15 mouse cellular contexts compared by ENCODE assay signal in genomic region chr13:5740805-5741204, GRCm38 (mm10).
"Had no signal": no experiment of that assay in that cellular context is flagged by ENCODE, and none has a peak within 500 bp of the region (broad histone marks: within the 10 kb centered on the region; RNA-seq: fewer than 3 reads in every experiment).

No protein-coding gene starts in this region.

- ATAC-seq: liver, embryonic 12.5 days; midbrain, embryonic 13.5 days; midbrain, embryonic 15.5 days had no signal

- H3K4me3 ChIP-seq: liver, embryonic 12.5 days; midbrain, embryonic 10.5 days; midbrain, embryonic 13.5 days; midbrain, embryonic 15.5 days; myocyte; neural tube, embryonic 13.5 days; neural tube, embryonic 15.5 days had no signal

- H3K9me3 ChIP-seq: midbrain, embryonic 10.5 days; midbrain, embryonic 13.5 days; midbrain, embryonic 15.5 days; neural tube, embryonic 13.5 days; neural tube, embryonic 15.5 days had no signal

- H3K4me1 ChIP-seq: liver, embryonic 12.5 days; midbrain, embryonic 10.5 days; midbrain, embryonic 13.5 days; midbrain, embryonic 15.5 days; neural tube, embryonic 13.5 days; neural tube, embryonic 15.5 days had no signal

- H3K4me2 ChIP-seq: liver, embryonic 12.5 days; lung, embryonic 14.5 days; midbrain, embryonic 13.5 days; midbrain, embryonic 15.5 days; neural tube, embryonic 13.5 days; neural tube, embryonic 15.5 days had no signal

- H3K27me3 ChIP-seq: liver, embryonic 12.5 days; midbrain, embryonic 13.5 days; midbrain, embryonic 15.5 days; neural tube, embryonic 13.5 days; neural tube, embryonic 15.5 days had no signal

- H3K9ac ChIP-seq: liver, embryonic 12.5 days; liver, embryonic 14.5 days; lung, embryonic 14.5 days; midbrain, embryonic 13.5 days; midbrain, embryonic 15.5 days; neural tube, embryonic 13.5 days; neural tube, embryonic 15.5 days had no signal

- H3K27ac ChIP-seq: liver, embryonic 12.5 days; liver, embryonic 14.5 days; midbrain, embryonic 10.5 days; midbrain, embryonic 13.5 days; midbrain, embryonic 15.5 days; neural tube, embryonic 13.5 days; neural tube, embryonic 15.5 days had no signal

- H3K36me3 ChIP-seq: liver, embryonic 12.5 days; midbrain, embryonic 10.5 days; midbrain, embryonic 13.5 days; midbrain, embryonic 15.5 days; neural tube, embryonic 13.5 days; neural tube, embryonic 15.5 days had no signal

- DNase-seq: lung, adult 18-20 months; lung, embryonic 14.5 days; right cerebral cortex, postnatal 14 days; spleen, adult 18-20 months; thymus, adult 18-20 months; thymus, postnatal 14 days; thymus, postnatal 36 days had no signal
